In the genomic region with DNA sequence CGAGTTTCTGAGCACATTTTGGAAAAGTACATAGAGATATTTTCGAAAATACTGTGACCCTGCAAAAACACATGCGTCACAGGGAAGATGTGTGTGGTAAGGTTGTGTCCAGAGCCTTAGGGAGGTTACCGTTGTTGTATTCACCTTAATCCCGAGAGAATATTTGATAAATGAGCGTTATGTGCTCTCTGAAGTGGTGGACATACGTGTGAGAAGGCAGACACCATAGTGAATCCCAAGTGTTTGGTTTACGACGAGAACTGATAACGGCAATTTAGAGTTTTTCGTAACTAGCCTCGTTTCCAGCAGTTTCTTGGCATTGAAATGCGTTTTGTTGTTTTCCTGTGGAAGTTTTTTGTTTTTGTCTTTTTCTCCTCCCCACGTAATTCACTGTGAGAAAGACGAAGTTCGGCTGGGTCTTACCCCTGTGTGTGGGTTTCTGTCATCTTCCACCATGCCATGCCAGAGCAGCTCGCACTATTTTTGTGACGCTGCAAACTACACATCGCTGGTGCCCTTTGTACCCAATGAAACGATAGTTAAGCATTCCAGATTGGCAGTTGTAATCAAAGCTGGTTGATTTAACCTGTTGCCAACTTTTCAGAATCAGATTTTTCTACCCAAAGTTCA, we compare ENCODE assay signal across 8 mouse cellular contexts. TPM values are rescaled to one million over a fixed set of nuclear protein-coding genes. Genes with fewer than 3 reads are reported as not detected.
A peak's percentile ranks its signal among the peaks of the same experiment; 100 is the strongest.
DNase-seq lines count a peak whose midpoint lies in the region; ATAC-seq and TF ChIP-seq lines count a peak whose summit lies in the region.

No protein-coding gene starts in this region.

- under 1% methylated on average over 20 of the region's 20 CpGs for WGBS in lung, adult 2 months
- 5% methylated on average over 20 of the region's 20 CpGs for WGBS in liver, embryonic 11.5 days

- DNase-seq in lung, adult 2 months: no peak
- no peak for DNase-seq in lung, postnatal 10 days
- peak; percentile 82 for DNase-seq in adipocyte (ENCODE audit: low spot score)
- peak; percentile 4 for DNase-seq in forelimb bud, embryonic 11.5 days (ENCODE audit: low read depth, low spot score)
- no peak for DNase-seq in liver, embryonic 11.5 days (ENCODE audit: low spot score)
- DNase-seq in splenic B cell, adult 2 months (ENCODE audit: low read depth, low spot score): peak; percentile 15
- DNase-seq in ovary, adult 18-20 months (ENCODE audit: low spot score): no peak
- no peak for DNase-seq in gastrocnemius, postnatal 36 days

- TF ChIP-seq CTCF in lung, adult 2 months (IDR thresholded peaks at IDR 0.05; ENCODE audit: insufficient read depth, low read length): no peak

- peak overlapping the region; percentile 75 for H3K4me3 ChIP-seq in lung, adult 2 months (replicated peaks; ENCODE audit: extremely low read depth, low read depth, low read length)
- H3K4me3 ChIP-seq in liver, embryonic 11.5 days (ENCODE audit: low read depth, low read length): peak overlapping the region; percentile 98

- no peaks in the 10 kb centered on the region for H3K9me3 ChIP-seq in liver, embryonic 11.5 days (ENCODE audit: control insufficient read depth, low read length)

- peak overlapping the region; percentile 97 for H3K9ac ChIP-seq in liver, embryonic 11.5 days (ENCODE audit: low read depth, low read length)

- intact Hi-C loops in gastrocnemius, postnatal 36 days (cut with DNase I): loop anchor here (10.0 kb wide), 1 partner anchor 53 kb away; no protein-coding TSS in a partner anchor

- H3K4me1 ChIP-seq in lung, adult 2 months (ENCODE audit: control insufficient read depth, insufficient read depth, low read length): peaks cover 3% of the 10 kb centered on the region
- H3K4me1 ChIP-seq in liver, embryonic 11.5 days (replicated peaks; ENCODE audit: control insufficient read depth, insufficient read depth, low read length): peaks cover 30% of the 10 kb centered on the region

- ATAC-seq in liver, embryonic 11.5 days (replicated peaks; ENCODE audit: low FRiP score): no peak

- no peaks in the 10 kb centered on the region for H3K27me3 ChIP-seq in liver, embryonic 11.5 days (replicated peaks; ENCODE audit: control insufficient read depth, insufficient read depth, low read length)
- no peaks in the 10 kb centered on the region for H3K27me3 ChIP-seq in splenic B cell, adult 2 months (ENCODE audit: control insufficient read depth, insufficient read depth, low read length, poor library complexity, severe bottlenecking)

- peaks cover 32% of the 10 kb centered on the region for H3K36me3 ChIP-seq in liver, embryonic 11.5 days (ENCODE audit: control insufficient read depth, insufficient read depth, low read length)
- H3K36me3 ChIP-seq in splenic B cell, adult 2 months (ENCODE audit: control insufficient read depth, insufficient read depth, low read length, poor library complexity, severe bottlenecking): 0 out of 2 replicates have a peak, but pooled peaks cover 2% of the 10 kb centered on the region

- H3K4me2 ChIP-seq in liver, embryonic 11.5 days: peak overlapping the region; percentile 91

- TF ChIP-seq POLR2A in lung, adult 2 months (IDR thresholded peaks at IDR 0.05; ENCODE audit: borderline replicate concordance, extremely low read depth, low read depth, low read length): no peak

- H3K27ac ChIP-seq in liver, embryonic 11.5 days (ENCODE audit: low read depth, low read length): peak overlapping the region; percentile 95

RNA-seq across cellular contexts. Expression of gene Sod1, which starts 1.0 kb away (rescaled TPM):
- polyA plus RNA-seq in lung, adult 2 months (2012; rRNA removed): 547 and 549 TPM in 2 replicates
- polyA plus RNA-seq in liver, embryonic 11.5 days (2014; fragmentation: Nextera tagmentation; extraction: Ambion mirVana): 1,899 and 2,008 TPM in 2 replicates
- total RNA-seq in gastrocnemius, postnatal 36 days (2021): 100 to 1,000 TPM; 269 to 291 TPM

Comparison
In these comparisons a context has a peak if more than half of its experiments do, and no peak if none do; other contexts are left out.
1. DNase-seq: peak in adipocyte (single experiment), forelimb bud, embryonic 11.5 days (single experiment) and splenic B cell, adult 2 months (single experiment); none in lung, adult 2 months (single experiment), lung, postnatal 10 days (single experiment), liver, embryonic 11.5 days (single experiment), ovary, adult 18-20 months (single experiment) and gastrocnemius, postnatal 36 days (0 of 2).